Mouse (Mus musculus) ovary, postnatal 10 days (tissue): ENCODE results near the gene Tmem63c.

Experiments
- DNase-seq: peaks from one replicate; pipeline ENCODE4 v3.0.0; 2022; ENCODE audit warnings: low spot score

Tmem63c gene

DNA sequence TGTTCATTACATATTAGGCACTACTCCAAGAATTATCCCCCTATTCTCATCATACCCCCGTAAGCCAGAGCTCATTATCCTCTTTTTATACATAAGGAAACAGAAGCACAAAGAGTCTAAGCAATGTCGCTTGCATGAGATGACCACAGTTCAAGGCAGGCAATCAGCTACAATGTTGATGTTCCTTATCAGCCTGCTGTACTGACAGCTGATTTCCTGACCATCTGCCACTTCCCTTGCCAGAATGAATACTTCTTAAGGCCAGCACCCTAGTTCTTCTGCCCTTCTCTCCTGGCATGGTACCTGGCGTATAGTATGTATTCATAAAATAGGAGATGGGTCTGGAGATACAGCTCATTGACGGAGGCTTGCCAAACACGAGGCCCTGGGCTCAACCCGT lies 111.1 kb downstream of the Tmem63c start:
- no peak for DNase-seq

DNA sequence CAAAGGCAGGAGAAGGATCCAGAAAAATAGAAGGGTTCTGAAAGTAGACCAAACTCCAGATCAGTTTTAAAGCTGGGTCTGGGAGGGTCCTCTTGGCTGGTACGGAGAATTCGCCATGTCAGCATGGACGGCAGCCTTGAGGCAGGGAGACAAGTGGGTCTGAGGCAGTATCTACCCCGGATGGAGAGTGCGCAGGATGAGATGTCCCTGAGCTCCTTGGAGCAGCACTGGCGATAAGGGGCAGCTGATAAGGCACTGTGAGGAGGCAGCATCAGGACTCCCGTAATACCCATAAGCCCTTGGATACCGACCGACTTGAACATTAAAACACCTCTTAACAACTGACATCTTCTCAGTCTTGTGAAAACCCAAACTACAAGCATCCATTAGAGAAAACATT lies 111.6 kb downstream of the Tmem63c start:
- no peak for DNase-seq

GRCm38 (mm10) chr12:87137439-87138341 lies 116.5 kb downstream of the Tmem63c start:
- no peak for DNase-seq

DNA sequence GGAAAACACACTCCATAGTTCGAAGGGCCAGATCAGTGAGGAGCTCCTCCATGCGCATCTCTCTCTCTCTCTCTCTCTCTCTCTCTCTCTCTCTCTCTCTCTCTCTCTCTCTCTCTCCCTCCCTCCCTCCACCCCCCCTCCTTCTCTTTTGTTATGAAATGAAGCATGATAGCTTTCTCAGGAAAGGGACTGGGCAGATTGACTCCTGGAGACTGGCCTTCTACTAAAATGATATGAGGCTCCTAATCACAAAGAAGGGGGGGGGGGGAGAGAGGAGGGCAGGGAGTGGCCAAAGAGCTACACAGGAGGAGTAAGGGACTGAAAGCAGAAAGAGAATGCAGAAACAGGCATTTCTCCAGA lies 117.2 kb downstream of the Tmem63c start:
- DNase-seq = no peak

GRCm38 (mm10) chr12:87138768-87139167 lies 117.6 kb downstream of the Tmem63c start:
- no peak for DNase-seq
